Mouse (Mus musculus) MEL (cell line): ENCODE results near the gene Fmnl2. TPM values are rescaled to one million over a fixed set of nuclear protein-coding genes. Genes with fewer than 3 reads are reported as not detected.

Experiments
- DNase-seq: peaks from one replicate; pipeline ENCODE4 v3.0.0; 2011; ENCODE audit warnings: low read depth, low spot score
- H3K27ac ChIP-seq: 2 replicates; pipeline ENCODE4 v1.5.1; 2012; ENCODE audit warnings: low read depth, mild to moderate bottlenecking, control low read depth, low read length, moderate library complexity; ENCODE audit not compliant: control insufficient read depth
- H3K27me3 ChIP-seq, 2 experiments: fragments of 150-350 bp in 1 of 2; sonication (generic) in 1 of 2; 2 replicates each; pipeline ENCODE4 v1.6.1; 2012; ENCODE audit warnings: low read length in 2 of 2, mild to moderate bottlenecking in 2 of 2, improper control_type of control experiment in 1 of 2, moderate library complexity in 1 of 2; ENCODE audit not compliant: insufficient read depth in 2 of 2, control insufficient read depth in 1 of 2
- H3K36me3 ChIP-seq, 2 experiments: 2 replicates each; pipeline ENCODE4 v1.6.1; 2012 to 2014; ENCODE audit warnings: low read length in 2 of 2, improper control_type of control experiment in 1 of 2, inconsistent platforms in 1 of 2, mild to moderate bottlenecking in 1 of 2; ENCODE audit not compliant: insufficient read depth in 2 of 2, control insufficient read depth in 1 of 2
- H3K4me1 ChIP-seq, 2 experiments: fragments of 150-350 bp in 1 of 2; sonication (generic) in 1 of 2; 2 replicates each; pipeline ENCODE4 v1.6.1; 2012; ENCODE audit warnings: low read length in 2 of 2, improper control_type of control experiment in 1 of 2, mild to moderate bottlenecking in 1 of 2; ENCODE audit not compliant: insufficient read depth in 2 of 2, control insufficient read depth in 1 of 2
- H3K4me3 ChIP-seq, 2 experiments: fragments of 150-350 bp in 1 of 2; sonication (generic) in 1 of 2; 2 replicates each; pipeline ENCODE4 v1.5.1; 2012; ENCODE audit warnings: low read depth in 2 of 2, low read length in 2 of 2, mild to moderate bottlenecking in 2 of 2, moderate library complexity in 2 of 2, control low read depth in 1 of 2, improper control_type of control experiment in 1 of 2; ENCODE audit not compliant: control insufficient read depth in 1 of 2, insufficient read depth in 1 of 2
- H3K79me2 ChIP-seq: 2 replicates; pipeline ENCODE4 v1.6.1; 2012; ENCODE audit warnings: mild to moderate bottlenecking, low read length, moderate library complexity; ENCODE audit not compliant: control insufficient read depth, poor library complexity, insufficient read depth
- H3K9ac ChIP-seq: 2 replicates; pipeline ENCODE4 v1.6.1; 2012; ENCODE audit warnings: low read depth, mild to moderate bottlenecking, control low read depth, low read length, moderate library complexity; ENCODE audit not compliant: control insufficient read depth, poor library complexity, severe bottlenecking
- H3K9me3 ChIP-seq: fragments of 150-350 bp; sonication (generic); replicated peaks from 2 replicates; pipeline ENCODE4 v1.6.1; 2012; ENCODE audit warnings: mild to moderate bottlenecking, low read length, improper control_type of control experiment, moderate library complexity; ENCODE audit not compliant: insufficient read depth
- E2F4 ChIP-seq: IDR thresholded peaks from 2 replicates; pipeline ENCODE4 v1.6.1; 2011; ENCODE audit warnings: low read depth, low read length, improper control_type of control experiment, borderline replicate concordance
- EP300 ChIP-seq, 2 experiments: IDR thresholded peaks; 2 replicates each; pipeline ENCODE4 v1.6.1; 2011; ENCODE audit warnings: improper control_type of control experiment in 2 of 2, low read length in 2 of 2, low read depth in 1 of 2, mild to moderate bottlenecking in 1 of 2
- ETS1 ChIP-seq: IDR thresholded peaks from 2 replicates; pipeline ENCODE4 v1.6.1; 2012; ENCODE audit warnings: low read depth, mild to moderate bottlenecking, inconsistent platforms, low read length, improper control_type of control experiment, moderate library complexity
- GABPA ChIP-seq: IDR thresholded peaks from 2 replicates; pipeline ENCODE4 v1.6.1; 2012; ENCODE audit warnings: low read depth, mild to moderate bottlenecking, inconsistent platforms, low read length, improper control_type of control experiment, moderate library complexity
- GATA1 ChIP-seq: IDR thresholded peaks from 2 replicates; pipeline ENCODE4 v1.6.1; 2011; ENCODE audit warnings: low read depth, low read length, improper control_type of control experiment
- KAT2A ChIP-seq: conservative IDR thresholded peaks from 2 replicates; pipeline ENCODE4 v1.6.1; 2012; ENCODE audit warnings: low read depth, low read length, improper control_type of control experiment, inconsistent platforms
- MAFK ChIP-seq: IDR thresholded peaks from 2 replicates; pipeline ENCODE4 v1.6.1; 2011; ENCODE audit warnings: low read depth, mild to moderate bottlenecking, low read length, improper control_type of control experiment, borderline replicate concordance
- MAZ ChIP-seq: IDR thresholded peaks from 2 replicates; pipeline ENCODE4 v1.6.1; 2012; ENCODE audit warnings: low read depth, mild to moderate bottlenecking, inconsistent platforms, low read length, improper control_type of control experiment
- MXI1 ChIP-seq: IDR thresholded peaks from 2 replicates; pipeline ENCODE4 v1.6.1; 2011; ENCODE audit warnings: mild to moderate bottlenecking, low read depth, low read length, improper control_type of control experiment
- MYC ChIP-seq: IDR thresholded peaks from 2 replicates; pipeline ENCODE4 v1.6.1; 2011; ENCODE audit warnings: low read depth, mild to moderate bottlenecking, low read length, improper control_type of control experiment, moderate library complexity
- NRF1 ChIP-seq: IDR thresholded peaks from 2 replicates; pipeline ENCODE4 v1.6.1; 2014; ENCODE audit warnings: low read depth, mild to moderate bottlenecking, inconsistent platforms, low read length, improper control_type of control experiment, moderate library complexity; ENCODE audit not compliant: poor library complexity, insufficient read depth, severe bottlenecking
- SIN3A ChIP-seq: IDR thresholded peaks from 2 replicates; pipeline ENCODE4 v1.6.1; 2012; ENCODE audit warnings: low read length, improper control_type of control experiment, inconsistent platforms
- TAL1 ChIP-seq: IDR thresholded peaks from 2 replicates; pipeline ENCODE4 v1.6.1; 2012; ENCODE audit warnings: mild to moderate bottlenecking, inconsistent platforms, low read length, moderate library complexity, mixed read lengths
- UBTF ChIP-seq: IDR thresholded peaks from 2 replicates; pipeline ENCODE4 v1.6.1; 2012; ENCODE audit warnings: low read depth, mild to moderate bottlenecking, inconsistent platforms, low read length, improper control_type of control experiment, moderate library complexity, borderline replicate concordance; ENCODE audit not compliant: insufficient read depth
- USF1 ChIP-seq: IDR thresholded peaks from 2 replicates; pipeline ENCODE4 v1.6.1; 2014; ENCODE audit warnings: low read depth, mild to moderate bottlenecking, inconsistent platforms, low read length, improper control_type of control experiment, moderate library complexity
- ZC3H11A ChIP-seq: IDR thresholded peaks from 2 replicates; pipeline ENCODE4 v1.6.1; 2012; ENCODE audit warnings: low read depth, mild to moderate bottlenecking, inconsistent platforms, low read length, improper control_type of control experiment
- ZMIZ1 ChIP-seq: IDR thresholded peaks from 2 replicates; pipeline ENCODE4 v1.6.1; 2012; ENCODE audit warnings: low read depth, mild to moderate bottlenecking, inconsistent platforms, low read length, improper control_type of control experiment, moderate library complexity
- polyA plus RNA-seq, 2 experiments: library from polyadenylated mRNA; stranded (reverse) in 1 of 2; unstranded in 1 of 2; fragments of >175 nt in 1 of 2; fragments of >200 nt in 1 of 2; gene quantifications; 2 replicates each; pipeline versions ENCODE4 v1.2.1 to v1.2.4; 2012; ENCODE audit warnings: low replicate concordance in 2 of 2, low read depth in 1 of 2; ENCODE audit not compliant: insufficient read length in 2 of 2, insufficient read depth in 1 of 2, missing spikeins in 1 of 2
- total RNA-seq: library from RNA; depleted of rRNA; stranded (reverse); fragments of 300-350 nt; gene quantifications from 2 replicates; pipeline ENCODE4 v1.2.3, GENCODE M21; 2012

Fmnl2 gene
- total and polyA plus RNA-seq, 3 experiments = not detected

- H3K4me1 ChIP-seq = no peaks in the 10 kb centered on the region
- H3K36me3 ChIP-seq = no peaks in the 10 kb centered on the region
- H3K9me3 ChIP-seq = no peaks in the 10 kb centered on the region
- no peak overlapping the region for H3K9ac ChIP-seq
- TF ChIP-seq GATA1 (no peak), NRF1 (no peak), SIN3A (no peak), UBTF (no peak), KAT2A (no peak), TAL1 (no peak), MYC (no peak), MXI1 (no peak)
- H3K4me3 ChIP-seq = no peak overlapping the region
- no peak for DNase-seq
- H3K27ac ChIP-seq = no peak overlapping the region
- H3K27me3 ChIP-seq = no peaks in the 10 kb centered on the region
- no peaks in the 10 kb centered on the region for H3K79me2 ChIP-seq
Observed at GRCm38 (mm10) chr2:52875801-52876200, 18.1 kb downstream of the Fmnl2 start.

- H3K27ac ChIP-seq = no peak overlapping the region
- H3K4me1 ChIP-seq = no peaks in the 10 kb centered on the region
- H3K79me2 ChIP-seq = no peaks in the 10 kb centered on the region
- DNase-seq = no peak
- no peaks in the 10 kb centered on the region for H3K36me3 ChIP-seq
- H3K4me3 ChIP-seq = no peak overlapping the region
- no peaks in the 10 kb centered on the region for H3K9me3 ChIP-seq
- TF ChIP-seq ZC3H11A = no peak
- no peak for TF ChIP-seq ZMIZ1
- TF ChIP-seq MAFK = no peak
- no peak for TF ChIP-seq USF1
- no peak for TF ChIP-seq GATA1
- no peak for TF ChIP-seq EP300 (IDR thresholded peaks at IDR 0.05; ENCODE audit: low read depth in 1 of 2, low read length in 2 of 2)
- no peak for TF ChIP-seq MAZ
- TF ChIP-seq MYC = no peak
- TF ChIP-seq, all 39 proteins: peak for 0
- Histone ChIP-seq H3K27me3 (no peaks in the 10 kb centered on the region), H3K9ac (no peak overlapping the region)
Observed at GRCm38 (mm10) chr2:52883401-52883800, 25.7 kb downstream of the Fmnl2 start.

- no peaks in the 10 kb centered on the region for H3K27me3 ChIP-seq
- no peak for TF ChIP-seq MXI1
- no peak for TF ChIP-seq E2F4
- TF ChIP-seq MAZ = no peak
- TF ChIP-seq UBTF = no peak
- TF ChIP-seq ZC3H11A = no peak
- no peak for TF ChIP-seq ETS1
- no peak for TF ChIP-seq USF1
- TF ChIP-seq GATA1 = no peak
- no peak for TF ChIP-seq EP300 (IDR thresholded peaks at IDR 0.05; ENCODE audit: low read depth in 1 of 2, low read length in 2 of 2)
- no peak for TF ChIP-seq SIN3A
- TF ChIP-seq ZMIZ1 = no peak
- TF ChIP-seq NRF1 = no peak
- TF ChIP-seq GABPA = no peak
- no peak for TF ChIP-seq TAL1
- TF ChIP-seq, all 39 proteins: peak for 0
- no peaks in the 10 kb centered on the region for H3K4me1 ChIP-seq
- no peaks in the 10 kb centered on the region for H3K9me3 ChIP-seq
- H3K9ac ChIP-seq = no peak overlapping the region
- no peak overlapping the region for H3K27ac ChIP-seq
- no peak overlapping the region for H3K4me3 ChIP-seq
- no peak for DNase-seq
- no peaks in the 10 kb centered on the region for H3K79me2 ChIP-seq
- no peaks in the 10 kb centered on the region for H3K36me3 ChIP-seq
Observed at GRCm38 (mm10) chr2:52884082-52884481, 26.4 kb downstream of the Fmnl2 start.
